Mouse (Mus musculus) liver, embryonic 16.5 days (tissue): ENCODE data around the gene Tmppe. TPM values are rescaled to one million over a fixed set of nuclear protein-coding genes. Genes with fewer than 3 reads are reported as not detected.
A peak's percentile ranks its signal among the peaks of the same experiment; 100 is the strongest.
"Not testable (repeated sequence)": the region's sequence is repeated elsewhere in the genome, so short reads cannot be mapped to it uniquely, and the experiment has no call there.

Source experiments
- ATAC-seq: fragments of 200-750 bp; cut with Nextera tagmentation; 2 replicates; pipeline ENCODE4 v1.8.0; 2017; ENCODE audit warnings: low read depth, mild to moderate bottlenecking, moderate number of reproducible peaks, moderate library complexity
- H3K27ac ChIP-seq: fragments of 300-500 bp; sonication (generic); 2 replicates; pipeline ENCODE4 v1.5.1; 2014; ENCODE audit warnings: mild to moderate bottlenecking, low read length
- H3K27me3 ChIP-seq: fragments of 300-500 bp; sonication (generic); 2 replicates; pipeline ENCODE4 v1.6.1; 2014; ENCODE audit warnings: low read depth, low read length, mixed read lengths; ENCODE audit not compliant: control insufficient read depth, insufficient read depth
- H3K36me3 ChIP-seq: fragments of 300-500 bp; sonication (generic); 2 replicates; pipeline ENCODE4 v1.6.1; 2014; ENCODE audit warnings: mild to moderate bottlenecking; ENCODE audit not compliant: control insufficient read depth, insufficient read depth
- H3K4me1 ChIP-seq: fragments of 300-500 bp; sonication (generic); 2 replicates; pipeline ENCODE4 v1.6.1; 2014; ENCODE audit warnings: low read depth, low read length, mixed read lengths; ENCODE audit not compliant: control insufficient read depth
- H3K4me2 ChIP-seq: fragments of 300-500 bp; sonication (generic); 2 replicates; pipeline ENCODE4 v1.6.1; 2014; ENCODE audit warnings: low read depth, low read length, mixed read lengths
- H3K4me3 ChIP-seq: fragments of 300-500 bp; sonication (generic); 2 replicates; pipeline ENCODE4 v1.5.1; 2014; ENCODE audit warnings: low read depth, mild to moderate bottlenecking, low read length
- H3K9ac ChIP-seq: fragments of 300-500 bp; sonication (generic); 2 replicates; pipeline ENCODE4 v1.6.1; 2014; ENCODE audit warnings: low read depth, low read length
- H3K9me3 ChIP-seq: fragments of 300-500 bp; sonication (generic); replicated peaks from 2 replicates; pipeline ENCODE4 v1.6.1; 2016; ENCODE audit warnings: low read length; ENCODE audit not compliant: control insufficient read depth
- WGBS: fragments of 180-500 bp; shearing (Covaris S2); extraction: QIAGEN DNeasy Blood & Tissue Kit; methylation state at CpG from one replicate; pipeline ENCODE4 v1.1.7; 2014; ENCODE audit not compliant: insufficient replicate concordance; 5-methylcytosine and 5-hydroxymethylcytosine counted together
- polyA plus RNA-seq: library from polyadenylated mRNA; unstranded; fragments of >200 nt; fragmentation: Nextera tagmentation; extraction: Ambion mirVana; gene quantifications from 2 replicates; pipeline ENCODE4 v1.2.1, GENCODE M21; 2015

The Tmppe gene
- polyA plus RNA-seq, 1 experiment from 2014 or later: 2.7 TPM

DNA sequence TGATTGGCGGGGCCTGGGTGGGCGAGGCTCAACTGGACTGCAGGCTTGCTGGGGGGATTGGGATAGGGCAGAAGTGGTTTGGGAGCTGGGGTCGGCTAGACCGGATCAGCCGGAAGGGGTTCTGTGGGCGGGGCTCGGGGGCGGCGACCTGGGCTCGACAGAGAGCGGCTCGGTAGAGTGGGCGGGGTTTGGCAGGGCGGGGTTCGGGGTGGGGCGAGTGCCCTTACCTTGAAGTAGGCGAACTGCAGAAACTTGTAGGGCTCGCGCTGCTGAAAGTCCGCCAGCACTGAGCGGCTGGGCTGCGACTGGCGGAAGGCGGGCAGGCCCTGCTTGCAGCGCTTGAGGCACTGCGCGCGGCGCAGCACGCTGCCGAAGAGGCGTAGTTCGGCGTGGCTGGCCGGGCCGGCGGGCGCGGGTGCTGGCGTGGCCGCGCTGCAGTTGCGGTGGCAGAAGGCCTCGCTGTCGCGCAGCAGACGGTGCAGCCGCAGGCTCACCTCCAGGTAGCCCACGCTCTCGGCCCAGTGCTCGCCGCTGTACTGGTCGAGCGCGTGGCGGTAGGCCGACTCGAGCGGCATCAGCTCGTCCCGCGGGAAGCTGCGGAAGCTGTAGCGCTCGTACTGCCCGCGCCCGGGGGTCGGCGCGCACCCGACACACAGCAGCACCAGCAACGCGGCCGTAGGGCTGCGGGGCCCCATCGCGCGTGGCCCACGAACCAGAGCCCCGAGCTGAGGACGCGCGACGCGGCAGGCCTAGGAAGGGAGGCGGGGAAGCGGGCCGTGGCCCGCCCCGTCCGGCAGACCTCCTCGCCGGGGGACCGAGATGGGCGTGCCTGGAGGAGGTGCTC lies 10.8 kb upstream of the Tmppe start, which contains the start of gene Crtap:
TSS of gene Crtap (minus strand) at position 771 of the 844 bp plus-strand sequence.
- Histone ChIP-seq H3K9me3 (no peaks in the 10 kb centered on the region), H3K4me1 (peaks cover 14% of the 10 kb centered on the region), H3K36me3 (no peaks in the 10 kb centered on the region), H3K4me3 (peak within 1 kb of the TSS; percentile 73), H3K27me3 (no peaks in the 10 kb centered on the region), H3K27ac (peak within 1 kb of the TSS; percentile 50), H3K9ac (peak within 1 kb of the TSS; percentile 71), H3K4me2 (peak within 1 kb of the TSS; percentile 96)
- ATAC-seq: peak; percentile 77
- WGBS: 2% methylated on average over 93 of the region's 96 CpGs

DNA sequence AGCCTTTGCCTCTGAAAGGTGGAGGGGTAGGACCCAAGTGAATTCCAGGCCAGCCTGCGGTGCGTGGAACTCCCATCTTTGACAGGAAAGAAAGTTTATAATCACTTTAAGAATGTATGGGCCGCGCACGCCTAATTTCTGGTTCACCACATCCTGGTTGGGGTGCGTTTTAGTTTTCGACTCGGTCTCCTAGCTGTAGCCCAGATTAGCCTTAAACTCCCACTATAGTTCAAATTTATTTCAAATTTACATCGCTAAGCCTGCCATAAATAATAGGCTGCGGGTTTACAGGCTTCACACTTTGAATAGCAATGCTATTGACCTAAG lies 10.2 kb upstream of the Tmppe start:
- Histone ChIP-seq H3K4me1 (peaks cover 17% of the 10 kb centered on the region), H3K9ac (peak overlapping the region; percentile 71), H3K36me3 (no peaks in the 10 kb centered on the region), H3K9me3 (no peaks in the 10 kb centered on the region), H3K4me2 (peak overlapping the region; percentile 96), H3K27me3 (no peaks in the 10 kb centered on the region), H3K27ac (no peak overlapping the region), H3K4me3 (peak overlapping the region; percentile 73)
- 1% methylated on average over 10 of the region's 10 CpGs for WGBS
- no peak for ATAC-seq

DNA sequence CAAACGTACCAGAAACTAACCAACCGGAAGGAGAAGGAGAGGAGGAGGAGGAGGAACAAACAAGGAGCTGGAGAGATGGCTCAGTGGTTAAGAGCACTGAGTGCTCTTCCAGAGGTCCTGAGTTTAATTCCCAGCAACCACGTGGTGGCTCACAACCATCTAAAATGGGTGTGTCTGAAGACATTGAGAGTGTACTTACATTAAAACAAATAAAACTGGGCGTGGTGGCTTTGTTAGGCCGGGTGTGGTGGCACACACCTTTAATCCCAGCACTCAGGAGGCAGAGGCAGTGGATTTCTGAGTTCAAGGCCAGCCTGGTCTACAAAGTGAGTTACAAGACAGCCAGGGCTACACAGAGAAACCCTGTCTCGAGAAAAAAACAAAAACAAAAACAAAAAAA lies 6.8 kb upstream of the Tmppe start:
- ATAC-seq, H3K27ac ChIP-seq: not testable (repeated sequence)

DNA sequence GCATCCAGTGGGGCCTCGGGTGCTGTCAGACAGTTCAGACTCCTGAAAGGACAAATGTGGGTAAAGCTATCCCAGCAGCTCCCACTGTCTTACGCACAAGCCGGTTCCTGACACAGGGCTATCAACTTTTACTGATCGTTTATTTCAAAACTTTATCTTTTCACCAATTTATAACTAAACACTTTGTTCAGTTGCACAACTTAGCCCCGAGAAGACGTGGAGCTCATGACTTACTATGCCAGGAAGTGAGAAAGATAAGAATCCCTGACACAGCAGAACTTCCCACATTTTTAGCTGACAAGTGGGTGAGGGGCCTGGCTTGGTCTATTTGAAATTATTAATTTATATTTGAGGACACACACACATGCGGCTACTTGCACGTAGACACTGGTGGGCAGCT lies 6.2 kb upstream of the Tmppe start:
- Histone ChIP-seq H3K27ac (no peak overlapping the region), H3K4me2 (no peak overlapping the region), H3K27me3 (no peaks in the 10 kb centered on the region), H3K9me3 (no peaks in the 10 kb centered on the region), H3K4me3 (no peak overlapping the region), H3K4me1 (peaks cover 20% of the 10 kb centered on the region), H3K36me3 (no peaks in the 10 kb centered on the region), H3K9ac (no peak overlapping the region)
- 32% methylated on average over 8 of the region's 8 CpGs for WGBS
- ATAC-seq: no peak

More for the DNA sequence above, 6.8 kb upstream of the Tmppe start:
- not testable (repeated sequence) for H3K9ac ChIP-seq, H3K9me3 ChIP-seq, H3K27me3 ChIP-seq, H3K4me3 ChIP-seq, H3K4me2 ChIP-seq, H3K36me3 ChIP-seq
- WGBS: 47% methylated on average over 6 of the region's 6 CpGs
- peaks cover 17% of the 10 kb centered on the region for H3K4me1 ChIP-seq

DNA sequence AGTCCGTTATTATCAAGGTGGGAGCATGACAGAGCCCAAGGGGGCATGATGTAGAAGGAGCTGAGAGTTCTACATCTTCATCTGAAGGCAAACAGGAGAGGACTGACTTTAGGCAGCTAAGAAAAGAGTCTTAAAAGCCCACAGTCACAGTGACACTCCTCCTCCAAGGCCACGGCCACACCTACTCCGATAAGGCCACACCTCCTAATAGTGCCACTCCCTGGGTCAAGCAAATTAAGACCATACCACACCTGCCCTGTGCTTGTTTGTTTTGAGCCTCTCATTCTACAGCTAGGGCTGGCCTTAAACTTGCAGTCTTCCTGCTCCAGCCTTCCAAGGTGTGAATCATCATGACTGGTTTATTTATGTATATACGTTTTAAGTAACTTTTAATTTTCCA lies 5.6 kb upstream of the Tmppe start:
- WGBS: 69% methylated on average over 4 of the region's 4 CpGs
- ATAC-seq: no peak; the same call in 1 of the 2 replicates

DNA sequence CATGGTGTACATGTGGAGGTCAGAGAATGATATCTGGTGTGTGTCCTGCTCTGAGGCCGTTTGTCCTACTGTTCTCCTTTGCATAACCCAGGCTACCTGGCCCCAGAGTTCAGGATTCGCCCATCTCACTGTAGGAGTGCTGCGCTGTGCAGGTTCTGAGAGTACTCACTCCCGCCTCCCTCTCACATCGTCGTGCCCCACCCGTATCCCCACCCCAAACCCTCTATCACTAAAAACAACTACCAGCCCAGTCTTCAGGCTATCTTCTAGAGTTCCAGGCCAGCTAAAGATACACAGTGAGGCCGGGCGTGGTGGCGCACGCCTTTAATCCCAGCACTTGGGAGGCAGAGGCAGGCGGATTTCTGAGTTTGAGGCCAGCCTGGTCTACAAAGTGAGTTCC lies 1.2 kb upstream of the Tmppe start:
- H3K4me1 ChIP-seq: peaks cover 22% of the 10 kb centered on the region
- H3K27ac ChIP-seq: no peak overlapping the region
- 45% methylated on average over 12 of the region's 12 CpGs for WGBS
- no peak overlapping the region for H3K9ac ChIP-seq
- H3K27me3 ChIP-seq: no peaks in the 10 kb centered on the region
- H3K36me3 ChIP-seq: peaks cover 4% of the 10 kb centered on the region
- no peak overlapping the region for H3K4me3 ChIP-seq
- H3K4me2 ChIP-seq: no peak overlapping the region
- H3K9me3 ChIP-seq: no peaks in the 10 kb centered on the region
- peak; percentile 50 for ATAC-seq

More for the DNA sequence above, 5.6 kb upstream of the Tmppe start:
- Histone ChIP-seq H3K4me2 (no peak overlapping the region), H3K9me3 (no peaks in the 10 kb centered on the region), H3K4me1 (peaks cover 16% of the 10 kb centered on the region), H3K27me3 (no peaks in the 10 kb centered on the region), H3K4me3 (no peak overlapping the region), H3K27ac (no peak overlapping the region), H3K9ac (no peak overlapping the region), H3K36me3 (no peaks in the 10 kb centered on the region)

DNA sequence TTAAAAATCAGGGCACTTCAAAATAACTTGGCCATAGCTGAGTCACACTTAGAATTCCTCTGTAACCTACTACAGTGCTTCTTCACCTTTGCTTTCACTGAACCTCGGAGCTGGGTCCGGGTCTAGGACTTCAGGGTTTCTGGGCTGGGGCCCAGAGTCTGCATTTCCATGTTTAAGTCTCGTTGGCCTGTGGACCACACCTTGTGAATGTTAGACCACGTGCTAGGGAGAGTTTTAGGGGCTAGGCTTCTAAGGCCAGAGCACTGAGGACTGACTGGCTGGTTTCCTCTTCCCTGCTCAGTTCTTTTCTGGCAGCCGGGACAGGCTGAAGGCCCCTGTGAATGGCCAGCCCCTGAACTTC lies 337 bp upstream of the Tmppe start:
- Histone ChIP-seq H3K9me3 (no peaks in the 10 kb centered on the region), H3K9ac (0 out of 2 replicates have a peak overlapping the region, but pooled peaks have one; percentile 78), H3K27me3 (no peaks in the 10 kb centered on the region), H3K27ac (0 out of 2 replicates have a peak overlapping the region, but pooled peaks have one; percentile 33), H3K4me3 (peak overlapping the region; percentile 82), H3K4me1 (peaks cover 15% of the 10 kb centered on the region), H3K36me3 (peaks cover 13% of the 10 kb centered on the region), H3K4me2 (peak overlapping the region; percentile 81)
- peak; percentile 30 for ATAC-seq
- 15% methylated on average over 5 of the region's 5 CpGs for WGBS

DNA sequence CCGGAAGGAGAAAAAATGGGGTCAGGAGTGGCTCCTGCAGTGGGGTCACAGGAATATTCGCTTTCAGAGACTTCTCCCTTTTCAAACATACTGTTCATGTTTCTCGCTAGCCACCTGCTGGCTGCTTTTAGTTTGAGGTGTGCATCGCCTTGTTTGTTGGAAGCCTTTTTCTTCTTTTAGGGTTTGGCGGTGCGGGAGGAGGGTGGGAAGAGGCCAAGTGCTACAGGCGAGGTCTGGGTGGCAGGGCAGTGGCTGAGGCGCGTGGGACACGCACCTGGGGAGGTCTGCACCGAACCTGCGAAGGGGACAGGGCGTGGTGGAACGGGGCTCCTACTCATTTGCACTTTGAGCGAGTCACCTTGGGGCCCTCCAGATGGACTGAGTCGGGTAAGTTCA lies 778 bp downstream of the Tmppe start:
- H3K9me3 ChIP-seq: no peaks in the 10 kb centered on the region
- WGBS: 1% methylated on average over 16 of the region's 16 CpGs
- no peak for ATAC-seq
- H3K4me1 ChIP-seq: peaks cover 15% of the 10 kb centered on the region
- H3K9ac ChIP-seq: peak overlapping the region; percentile 78
- H3K27ac ChIP-seq: peak overlapping the region; percentile 82
- peaks cover 18% of the 10 kb centered on the region for H3K36me3 ChIP-seq
- H3K27me3 ChIP-seq: no peaks in the 10 kb centered on the region
- H3K4me3 ChIP-seq: peak overlapping the region; percentile 82
- peak overlapping the region; percentile 81 for H3K4me2 ChIP-seq

DNA sequence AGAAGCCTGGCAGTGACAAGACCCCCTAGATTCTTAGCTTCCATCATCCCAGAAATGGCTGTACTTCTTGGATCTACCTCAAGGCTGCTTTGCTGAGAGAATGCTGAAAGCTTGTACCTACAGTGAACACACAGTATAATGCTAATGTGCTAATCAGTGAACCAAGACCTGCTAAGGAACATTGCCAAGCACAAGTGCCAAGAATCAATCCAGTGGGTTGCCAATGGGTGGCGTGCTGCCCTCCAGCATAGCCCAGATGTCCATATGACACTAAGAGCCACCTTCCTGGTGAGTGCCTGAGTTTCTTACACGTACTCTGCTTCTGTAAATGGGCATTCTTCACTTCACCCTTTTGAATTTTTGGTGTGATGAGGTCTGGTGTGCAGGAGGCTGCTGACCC lies 6.8 kb downstream of the Tmppe start:
- 66% methylated on average over 2 of the region's 2 CpGs for WGBS
- Histone ChIP-seq H3K27me3 (no peaks in the 10 kb centered on the region), H3K9me3 (no peaks in the 10 kb centered on the region), H3K27ac (no peak overlapping the region), H3K4me3 (no peak overlapping the region), H3K4me1 (no peaks in the 10 kb centered on the region), H3K36me3 (peaks cover 27% of the 10 kb centered on the region), H3K9ac (no peak overlapping the region), H3K4me2 (no peak overlapping the region)
- ATAC-seq: no peak
